Mouse (Mus musculus) neural tube, embryonic 13.5 days (tissue): ENCODE results near the gene Slc2a5. TPM values are rescaled to one million over a fixed set of nuclear protein-coding genes. Genes with fewer than 3 reads are reported as not detected.

Experiments
- ATAC-seq: fragments of 200-750 bp; cut with Nextera tagmentation; 2 replicates; pipeline ENCODE4 v1.8.0; 2017; ENCODE audit warnings: low read depth, mild to moderate bottlenecking, moderate TSS enrichment, moderate library complexity
- H3K27ac ChIP-seq: fragments of 300-500 bp; sonication (generic); replicated peaks from 2 replicates; pipeline ENCODE4 v1.5.1; 2015; ENCODE audit warnings: moderate library complexity, mild to moderate bottlenecking, inconsistent platforms
- H3K27me3 ChIP-seq: fragments of 300-500 bp; sonication (generic); 2 replicates; pipeline ENCODE4 v1.6.1; 2015; ENCODE audit warnings: mild to moderate bottlenecking, inconsistent platforms
- H3K36me3 ChIP-seq: fragments of 300-500 bp; sonication (generic); 2 replicates; pipeline ENCODE4 v1.6.1; 2015; ENCODE audit warnings: mild to moderate bottlenecking, inconsistent platforms
- H3K4me1 ChIP-seq: fragments of 300-500 bp; sonication (generic); replicated peaks from 2 replicates; pipeline ENCODE4 v1.6.1; 2015; ENCODE audit warnings: inconsistent platforms
- H3K4me2 ChIP-seq: fragments of 300-500 bp; sonication (generic); 2 replicates; pipeline ENCODE4 v1.6.1; 2015; ENCODE audit warnings: inconsistent platforms, mild to moderate bottlenecking, moderate library complexity
- H3K4me3 ChIP-seq: fragments of 300-500 bp; sonication (generic); 2 replicates; pipeline ENCODE4 v1.5.1; 2015; ENCODE audit warnings: mild to moderate bottlenecking, inconsistent platforms
- H3K9ac ChIP-seq: fragments of 300-500 bp; sonication (generic); 2 replicates; pipeline ENCODE4 v1.6.1; 2015; ENCODE audit warnings: moderate library complexity, mild to moderate bottlenecking, inconsistent platforms
- H3K9me3 ChIP-seq: fragments of 300-500 bp; sonication (generic); 2 replicates; pipeline ENCODE4 v1.6.1; 2016; ENCODE audit warnings: inconsistent platforms
- WGBS: fragments of 180-500 bp; shearing (Covaris S2); methylation state at CpG from one replicate; pipeline ENCODE4 v1.1.7; 2015; 5-methylcytosine and 5-hydroxymethylcytosine counted together
- polyA plus RNA-seq: library from polyadenylated mRNA; unstranded; fragments of >200 nt; fragmentation: Nextera tagmentation; extraction: Ambion mirVana; gene quantifications from 2 replicates; pipeline ENCODE4 v1.2.1, GENCODE M21; 2015

Slc2a5 gene
- polyA plus RNA-seq, result 2.5 and 2.7 TPM in 2 replicates

- H3K27ac ChIP-seq, result 0 out of 2 replicates have a peak within 1 kb of the TSS, but pooled peaks have one; percentile 14
- H3K27me3 ChIP-seq, result no peaks in the 10 kb centered on the region
- no peaks in the 10 kb centered on the region for H3K9me3 ChIP-seq
- H3K36me3 ChIP-seq, result no peaks in the 10 kb centered on the region
- peak within 1 kb of the TSS; percentile 8; the same call in 1 of the 2 replicates for H3K4me3 ChIP-seq
- ATAC-seq, result peak; percentile 16; the same call in 1 of the 2 replicates
- H3K4me2 ChIP-seq, result peak within 1 kb of the TSS; percentile 48
- peaks cover 23% of the 10 kb centered on the region for H3K4me1 ChIP-seq
- 6% methylated on average over 15 of the region's 15 CpGs for WGBS
- H3K9ac ChIP-seq, result peak within 1 kb of the TSS; percentile 31; the same call in 1 of the 2 replicates
Observed at GRCm38 (mm10) chr4:150119055-150119454, at the start of gene Slc2a5. TSS of gene Slc2a5 (plus strand) at chr4:150119283.

GRCm38 (mm10) chr4:150070136-150070535 is 48.9 kb upstream of the Slc2a5 start:
- no peak for ATAC-seq
- Histone ChIP-seq H3K4me3 (no peak overlapping the region), H3K9ac (no peak overlapping the region), H3K9me3 (no peaks in the 10 kb centered on the region), H3K36me3 (no peaks in the 10 kb centered on the region), H3K27me3 (no peaks in the 10 kb centered on the region), H3K4me1 (0 out of 2 replicates have a peak, but pooled peaks cover 4% of the 10 kb centered on the region), H3K27ac (no peak overlapping the region), H3K4me2 (no peak overlapping the region)
- WGBS, result 54% methylated on average over 8 of the region's 8 CpGs

- no peak for ATAC-seq
- Histone ChIP-seq H3K27me3 (no peaks in the 10 kb centered on the region), H3K9ac (no peak overlapping the region), H3K4me1 (0 out of 2 replicates have a peak, but pooled peaks cover 4% of the 10 kb centered on the region), H3K36me3 (no peaks in the 10 kb centered on the region), H3K4me2 (no peak overlapping the region), H3K9me3 (no peaks in the 10 kb centered on the region), H3K4me3 (no peak overlapping the region), H3K27ac (no peak overlapping the region)
- WGBS, result 60% methylated on average over 15 of the region's 15 CpGs
Observed at GRCm38 (mm10) chr4:150072416-150073101, 46.5 kb upstream of the Slc2a5 start.

- no peak overlapping the region for H3K4me2 ChIP-seq
- H3K27me3 ChIP-seq, result no peaks in the 10 kb centered on the region
- no peaks in the 10 kb centered on the region for H3K36me3 ChIP-seq
- 20% methylated on average over 8 of the region's 8 CpGs for WGBS
- ATAC-seq, result no peak
- H3K4me3 ChIP-seq, result no peak overlapping the region
- no peak overlapping the region for H3K9ac ChIP-seq
- H3K4me1 ChIP-seq, result 0 out of 2 replicates have a peak, but pooled peaks cover 4% of the 10 kb centered on the region
- H3K27ac ChIP-seq, result no peak overlapping the region
- H3K9me3 ChIP-seq, result no peaks in the 10 kb centered on the region
Observed at GRCm38 (mm10) chr4:150073102-150073473, 46.0 kb upstream of the Slc2a5 start.

GRCm38 (mm10) chr4:150075350-150075749 is 43.7 kb upstream of the Slc2a5 start:
- no peaks in the 10 kb centered on the region for H3K36me3 ChIP-seq
- H3K4me3 ChIP-seq, result no peak overlapping the region
- no peaks in the 10 kb centered on the region for H3K27me3 ChIP-seq
- H3K9me3 ChIP-seq, result no peaks in the 10 kb centered on the region
- H3K27ac ChIP-seq, result no peak overlapping the region
- no peak overlapping the region for H3K9ac ChIP-seq
- H3K4me2 ChIP-seq, result no peak overlapping the region
- 88% methylated on average over 7 of the region's 7 CpGs for WGBS
- ATAC-seq, result no peak
- 0 out of 2 replicates have a peak, but pooled peaks cover 4% of the 10 kb centered on the region for H3K4me1 ChIP-seq

- no peaks in the 10 kb centered on the region for H3K9me3 ChIP-seq
- no peak for ATAC-seq
Observed at GRCm38 (mm10) chr4:150076147-150076546, 42.9 kb upstream of the Slc2a5 start.

GRCm38 (mm10) chr4:150078646-150079045 is 40.4 kb upstream of the Slc2a5 start:
- WGBS, result 85% methylated on average over 2 of the region's 2 CpGs
- Histone ChIP-seq H3K4me3 (no peak overlapping the region), H3K27ac (no peak overlapping the region), H3K36me3 (no peaks in the 10 kb centered on the region), H3K4me1 (no peaks in the 10 kb centered on the region), H3K9ac (no peak overlapping the region), H3K4me2 (no peak overlapping the region), H3K9me3 (no peaks in the 10 kb centered on the region), H3K27me3 (no peaks in the 10 kb centered on the region)
- ATAC-seq, result no peak

More at GRCm38 (mm10) chr4:150076147-150076546, 42.9 kb upstream of the Slc2a5 start:
- Histone ChIP-seq H3K4me1 (0 out of 2 replicates have a peak, but pooled peaks cover 4% of the 10 kb centered on the region), H3K4me2 (no peak overlapping the region), H3K36me3 (no peaks in the 10 kb centered on the region), H3K27me3 (no peaks in the 10 kb centered on the region), H3K9ac (no peak overlapping the region), H3K4me3 (no peak overlapping the region), H3K27ac (no peak overlapping the region)
- 39% methylated on average over 18 of the region's 18 CpGs for WGBS

- Histone ChIP-seq H3K4me2 (no peak overlapping the region), H3K27me3 (no peaks in the 10 kb centered on the region), H3K36me3 (no peaks in the 10 kb centered on the region), H3K9ac (no peak overlapping the region), H3K9me3 (no peaks in the 10 kb centered on the region), H3K27ac (no peak overlapping the region), H3K4me1 (no peaks in the 10 kb centered on the region), H3K4me3 (no peak overlapping the region)
- 76% methylated on average over 7 of the region's 7 CpGs for WGBS
- no peak for ATAC-seq
Observed at GRCm38 (mm10) chr4:150079244-150079643, 39.8 kb upstream of the Slc2a5 start.

GRCm38 (mm10) chr4:150080330-150080967 is 38.6 kb upstream of the Slc2a5 start:
- Histone ChIP-seq H3K4me2 (no peak overlapping the region), H3K4me3 (no peak overlapping the region), H3K9me3 (no peaks in the 10 kb centered on the region), H3K27ac (no peak overlapping the region), H3K36me3 (no peaks in the 10 kb centered on the region), H3K9ac (no peak overlapping the region), H3K27me3 (peaks cover 2% of the 10 kb centered on the region; the same call in 1 of the 2 replicates), H3K4me1 (no peaks in the 10 kb centered on the region)
- WGBS, result 87% methylated on average over 11 of the region's 11 CpGs
- no peak for ATAC-seq

- no peak for ATAC-seq
- H3K27ac ChIP-seq, result no peak overlapping the region
- WGBS, result 83% methylated on average over 4 of the region's 4 CpGs
- no peaks in the 10 kb centered on the region for H3K36me3 ChIP-seq
- peaks cover 26% of the 10 kb centered on the region for H3K27me3 ChIP-seq
- no peak overlapping the region for H3K4me2 ChIP-seq
- H3K9me3 ChIP-seq, result no peaks in the 10 kb centered on the region
- peaks cover 15% of the 10 kb centered on the region for H3K4me1 ChIP-seq
- H3K9ac ChIP-seq, result no peak overlapping the region
- H3K4me3 ChIP-seq, result no peak overlapping the region
Observed at GRCm38 (mm10) chr4:150085366-150085765, 33.7 kb upstream of the Slc2a5 start.

GRCm38 (mm10) chr4:150086841-150087160 is 32.3 kb upstream of the Slc2a5 start:
- ATAC-seq, result no peak
- peaks cover 15% of the 10 kb centered on the region for H3K4me1 ChIP-seq
- H3K27ac ChIP-seq, result no peak overlapping the region
- 3% methylated on average over 7 of the region's 7 CpGs for WGBS
- H3K36me3 ChIP-seq, result no peaks in the 10 kb centered on the region
- peak overlapping the region; percentile 56 for H3K4me3 ChIP-seq
- no peaks in the 10 kb centered on the region for H3K9me3 ChIP-seq
- peak overlapping the region; percentile 97 for H3K4me2 ChIP-seq
- peak overlapping the region; percentile 68 for H3K9ac ChIP-seq
- H3K27me3 ChIP-seq, result peaks cover 26% of the 10 kb centered on the region

GRCm38 (mm10) chr4:150087161-150087889 is 31.8 kb upstream of the Slc2a5 start, which contains the start of gene Gpr157:
TSS of gene Gpr157 (plus strand) at chr4:150087365.
- Histone ChIP-seq H3K4me3 (peak within 1 kb of the TSS; percentile 56), H3K36me3 (no peaks in the 10 kb centered on the region), H3K4me1 (peaks cover 15% of the 10 kb centered on the region), H3K27ac (0 out of 2 replicates have a peak within 1 kb of the TSS, but pooled peaks have one; percentile 9), H3K9ac (peak within 1 kb of the TSS; percentile 68), H3K9me3 (no peaks in the 10 kb centered on the region), H3K4me2 (peak within 1 kb of the TSS; percentile 97), H3K27me3 (peaks cover 26% of the 10 kb centered on the region)
- under 1% methylated on average over 56 of the region's 56 CpGs for WGBS
- peak; percentile 95 for ATAC-seq
